Mouse (Mus musculus): Measurements from ENCODE around the gene Thumpd3.

GRCm38 (mm10) chr6:113003313-113004111 lies 42.5 kb upstream of the Thumpd3 start:
- TF ChIP-seq MAFK (IDR thresholded peaks at IDR 0.05; ENCODE audit: insufficient read depth, low read depth, low read length) (no peak), ZNF384 (IDR thresholded peaks at IDR 0.05; ENCODE audit: low read depth, low read length) (no peak)
